Mouse (Mus musculus): ENCODE results near the gene Ankrd36. TPM values are rescaled to one million over a fixed set of nuclear protein-coding genes. Genes with fewer than 3 reads are reported as not detected.
A peak's percentile ranks its signal among the peaks of the same experiment; 100 is the strongest.
"Not testable (repeated sequence)": the region's sequence is repeated elsewhere in the genome, so short reads cannot be mapped to it uniquely, and the experiment has no call there.

Ankrd36 gene
- polyA plus RNA-seq, 1 experiment from 2014 or later, result not detected

DNA sequence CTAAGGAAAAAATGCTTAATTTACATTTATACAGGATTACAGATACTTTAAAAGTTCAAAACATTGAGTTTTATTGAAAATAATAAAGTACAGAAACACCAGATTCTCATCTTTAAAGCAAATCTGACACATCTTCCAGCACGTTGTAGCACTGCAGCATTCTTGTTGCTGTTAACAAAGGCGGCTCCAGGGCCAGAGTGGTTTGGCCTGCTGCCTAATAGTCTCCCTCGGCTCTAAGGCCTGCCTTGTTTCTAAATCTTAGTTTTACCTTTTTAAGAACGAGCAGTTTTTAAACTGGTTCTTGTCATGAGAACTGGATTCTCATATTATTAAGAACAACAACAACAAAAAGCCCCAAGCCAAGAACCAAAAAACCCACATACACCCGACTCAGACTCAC, 40.6 kb upstream of the Ankrd36 start:
- Histone ChIP-seq H3K9ac (ENCODE audit: low read length) (no peak overlapping the region), H3K27ac (ENCODE audit: low read depth, low read length) (no peak overlapping the region), H3K4me3 (ENCODE audit: low read depth, low read length) (no peak overlapping the region), H3K36me3 (ENCODE audit: control insufficient read depth, insufficient read depth, low read length) (peaks cover 20% of the 10 kb centered on the region), H3K27me3 (ENCODE audit: control insufficient read depth, insufficient read depth, low read length) (no peaks in the 10 kb centered on the region), H3K4me2 (ENCODE audit: low read depth) (no peak overlapping the region), H3K9me3 (ENCODE audit: control insufficient read depth, low read length) (no peaks in the 10 kb centered on the region), H3K4me1 (ENCODE audit: control insufficient read depth, insufficient read depth, low read length) (no peaks in the 10 kb centered on the region)
- 83% methylated on average over 5 of the region's 5 CpGs for WGBS
- DNase-seq (ENCODE audit: low spot score), result no peak
- no peak for ATAC-seq (ENCODE audit: insufficient read depth, low FRiP score, low TSS enrichment)

DNA sequence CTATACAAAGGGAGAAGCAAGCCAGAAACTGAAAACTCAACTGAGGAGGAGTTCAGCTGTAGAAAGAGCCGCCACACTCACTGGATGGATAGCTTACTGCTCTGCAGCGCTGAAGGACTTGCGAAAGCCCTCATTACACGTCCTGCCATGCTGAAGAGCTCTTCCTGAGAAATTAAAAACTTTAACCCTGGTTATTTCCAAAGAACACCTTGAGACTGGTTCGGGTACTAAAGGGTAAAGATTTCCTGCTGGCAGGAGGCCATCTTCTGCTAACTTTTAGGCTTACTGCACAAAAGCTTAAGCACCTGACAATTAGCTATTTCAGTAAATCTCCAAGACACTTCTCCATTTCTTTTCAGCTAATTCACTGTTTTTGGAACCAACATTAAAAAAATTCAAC, 39.3 kb upstream of the Ankrd36 start:
- H3K9ac ChIP-seq (ENCODE audit: low read length), result no peak overlapping the region
- H3K4me2 ChIP-seq (ENCODE audit: low read depth), result no peak overlapping the region
- no peaks in the 10 kb centered on the region for H3K9me3 ChIP-seq (ENCODE audit: control insufficient read depth, low read length)
- H3K27ac ChIP-seq (ENCODE audit: low read depth, low read length), result no peak overlapping the region
- no peak for DNase-seq (ENCODE audit: low spot score)
- ATAC-seq (ENCODE audit: insufficient read depth, low FRiP score, low TSS enrichment), result no peak
- H3K27me3 ChIP-seq (ENCODE audit: control insufficient read depth, insufficient read depth, low read length), result no peaks in the 10 kb centered on the region
- WGBS, result 83% methylated on average over 5 of the region's 5 CpGs
- H3K36me3 ChIP-seq (ENCODE audit: control insufficient read depth, insufficient read depth, low read length), result peaks cover 18% of the 10 kb centered on the region
- H3K4me1 ChIP-seq (ENCODE audit: control insufficient read depth, insufficient read depth, low read length), result no peaks in the 10 kb centered on the region
- no peak overlapping the region for H3K4me3 ChIP-seq (ENCODE audit: low read depth, low read length)

DNA sequence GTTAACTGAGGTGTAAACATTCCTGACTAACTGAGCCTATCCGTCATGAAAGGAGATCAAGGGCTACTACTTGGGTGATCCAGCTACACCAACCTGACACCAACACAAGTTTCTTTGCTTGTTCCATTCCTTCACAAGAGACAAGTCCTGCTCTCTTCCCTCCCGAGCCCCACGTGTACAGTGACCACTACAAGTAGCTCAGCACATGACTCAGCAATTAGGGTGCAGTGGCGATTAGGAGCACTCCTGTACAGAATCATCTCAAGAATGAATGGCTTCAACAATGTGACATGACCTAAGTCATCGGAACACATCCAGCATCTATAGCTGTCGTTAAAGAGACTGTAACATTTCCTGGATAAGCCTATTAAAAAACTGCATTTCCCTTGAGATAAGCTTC, 38.8 kb upstream of the Ankrd36 start:
- Histone ChIP-seq H3K9me3 (ENCODE audit: control insufficient read depth, low read length) (no peaks in the 10 kb centered on the region), H3K36me3 (ENCODE audit: control insufficient read depth, insufficient read depth, low read length) (peaks cover 18% of the 10 kb centered on the region), H3K27me3 (ENCODE audit: control insufficient read depth, insufficient read depth, low read length) (no peaks in the 10 kb centered on the region), H3K4me1 (ENCODE audit: control insufficient read depth, insufficient read depth, low read length) (no peaks in the 10 kb centered on the region), H3K4me3 (ENCODE audit: low read depth, low read length) (no peak overlapping the region), H3K4me2 (ENCODE audit: low read depth) (no peak overlapping the region), H3K27ac (ENCODE audit: low read depth, low read length) (no peak overlapping the region), H3K9ac (ENCODE audit: low read length) (no peak overlapping the region)
- WGBS, result 79% methylated on average over 6 of the region's 6 CpGs
- ATAC-seq (ENCODE audit: insufficient read depth, low FRiP score, low TSS enrichment) (no peak), DNase-seq (ENCODE audit: low spot score) (no peak)

DNA sequence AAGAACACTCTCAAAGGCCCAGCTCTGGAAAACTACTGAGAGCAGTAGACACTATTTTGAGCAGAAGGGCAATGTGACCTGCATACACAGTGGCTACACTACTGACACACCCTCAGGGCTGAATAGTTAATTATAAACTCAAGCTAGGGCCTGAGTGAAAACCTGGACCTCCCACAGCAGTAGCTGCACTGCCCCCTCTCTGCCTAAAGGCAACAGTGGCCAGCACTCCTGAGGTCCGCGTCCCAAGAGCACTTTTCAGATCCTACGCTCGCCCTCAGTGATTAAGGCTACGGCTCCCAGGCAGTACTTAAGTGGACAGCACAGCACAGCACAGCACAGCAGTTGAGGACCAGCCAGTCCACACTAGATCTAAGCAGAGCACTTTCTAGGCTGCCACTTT, 36.4 kb upstream of the Ankrd36 start:
- H3K4me1 ChIP-seq (ENCODE audit: control insufficient read depth, insufficient read depth, low read length), result no peaks in the 10 kb centered on the region
- H3K4me2 ChIP-seq (ENCODE audit: low read depth), result no peak overlapping the region
- H3K27me3 ChIP-seq (ENCODE audit: control insufficient read depth, insufficient read depth, low read length), result no peaks in the 10 kb centered on the region
- ATAC-seq (ENCODE audit: insufficient read depth, low FRiP score, low TSS enrichment) (no peak), DNase-seq (ENCODE audit: low spot score) (no peak)
- H3K27ac ChIP-seq (ENCODE audit: low read depth, low read length), result no peak overlapping the region
- WGBS, result 88% methylated on average over 5 of the region's 5 CpGs
- no peaks in the 10 kb centered on the region for H3K9me3 ChIP-seq (ENCODE audit: control insufficient read depth, low read length)
- H3K4me3 ChIP-seq (ENCODE audit: low read depth, low read length), result no peak overlapping the region
- peaks cover 18% of the 10 kb centered on the region for H3K36me3 ChIP-seq (ENCODE audit: control insufficient read depth, insufficient read depth, low read length)
- no peak overlapping the region for H3K9ac ChIP-seq (ENCODE audit: low read length)

DNA sequence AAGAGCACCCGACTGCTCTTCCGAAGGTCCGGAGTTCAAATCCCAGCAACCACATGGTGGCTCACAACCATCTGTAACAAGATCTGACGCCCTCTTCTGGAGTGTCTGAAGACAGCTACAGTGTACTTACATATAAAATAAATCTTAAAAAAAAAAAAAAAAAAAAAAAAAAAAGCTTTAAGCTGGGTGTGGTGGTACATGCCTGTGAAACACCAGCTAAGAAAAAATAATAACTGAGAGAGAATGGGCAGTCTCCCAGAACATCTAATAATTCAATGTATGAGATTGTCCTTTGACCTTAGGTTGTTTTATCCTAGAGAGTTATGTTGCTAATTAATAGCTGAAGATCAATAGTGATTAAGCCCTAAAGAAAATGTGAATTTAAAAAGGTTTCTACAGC, 32.0 kb upstream of the Ankrd36 start:
- H3K9ac ChIP-seq (ENCODE audit: low read length); H3K4me2 ChIP-seq (ENCODE audit: low read depth); H3K9me3 ChIP-seq (ENCODE audit: control insufficient read depth, low read length); ATAC-seq (ENCODE audit: insufficient read depth, low FRiP score, low TSS enrichment); DNase-seq (ENCODE audit: low spot score); H3K27ac ChIP-seq (ENCODE audit: low read depth, low read length); H3K36me3 ChIP-seq (ENCODE audit: control insufficient read depth, insufficient read depth, low read length); H3K27me3 ChIP-seq (ENCODE audit: control insufficient read depth, insufficient read depth, low read length); H3K4me3 ChIP-seq (ENCODE audit: low read depth, low read length): not testable (repeated sequence)
- 87% methylated on average over 4 of the region's 4 CpGs for WGBS
- H3K4me1 ChIP-seq (ENCODE audit: control insufficient read depth, insufficient read depth, low read length), result peaks cover 11% of the 10 kb centered on the region

DNA sequence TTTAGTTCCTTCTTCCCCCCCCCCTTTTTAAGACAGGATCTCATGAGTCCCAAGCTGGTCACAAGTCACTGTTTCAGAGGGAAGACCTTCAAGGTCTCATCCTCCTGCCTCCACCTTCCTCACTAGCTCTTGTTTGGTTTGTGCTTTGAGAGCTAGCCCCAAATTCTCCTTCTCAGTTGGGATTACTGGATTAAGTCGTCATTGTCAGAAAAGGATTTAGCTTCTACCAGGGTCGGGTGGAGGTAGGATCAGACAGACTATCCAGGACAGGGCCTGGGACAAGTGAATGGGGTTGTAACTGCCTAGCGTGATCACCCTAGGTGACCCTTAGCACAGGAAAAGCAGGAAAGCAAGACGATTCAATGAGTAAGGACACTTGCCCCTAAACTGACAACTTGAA, 29.2 kb upstream of the Ankrd36 start:
- peak overlapping the region; percentile 87; the same call in 1 of the 2 replicates for H3K4me3 ChIP-seq (ENCODE audit: low read depth, low read length)
- 63% methylated on average over 4 of the region's 4 CpGs for WGBS
- ATAC-seq (ENCODE audit: insufficient read depth, low FRiP score, low TSS enrichment) (no peak), DNase-seq (ENCODE audit: low spot score) (no peak)
- peaks cover 11% of the 10 kb centered on the region for H3K4me1 ChIP-seq (ENCODE audit: control insufficient read depth, insufficient read depth, low read length)
- H3K27me3 ChIP-seq (ENCODE audit: control insufficient read depth, insufficient read depth, low read length), result no peaks in the 10 kb centered on the region
- H3K27ac ChIP-seq (ENCODE audit: low read depth, low read length), result no peak overlapping the region
- H3K4me2 ChIP-seq (ENCODE audit: low read depth), result peak overlapping the region; percentile 65
- no peak overlapping the region for H3K9ac ChIP-seq (ENCODE audit: low read length)
- H3K36me3 ChIP-seq (ENCODE audit: control insufficient read depth, insufficient read depth, low read length), result no peaks in the 10 kb centered on the region; the same call in 1 of the 2 replicates
- no peaks in the 10 kb centered on the region for H3K9me3 ChIP-seq (ENCODE audit: control insufficient read depth, low read length)

DNA sequence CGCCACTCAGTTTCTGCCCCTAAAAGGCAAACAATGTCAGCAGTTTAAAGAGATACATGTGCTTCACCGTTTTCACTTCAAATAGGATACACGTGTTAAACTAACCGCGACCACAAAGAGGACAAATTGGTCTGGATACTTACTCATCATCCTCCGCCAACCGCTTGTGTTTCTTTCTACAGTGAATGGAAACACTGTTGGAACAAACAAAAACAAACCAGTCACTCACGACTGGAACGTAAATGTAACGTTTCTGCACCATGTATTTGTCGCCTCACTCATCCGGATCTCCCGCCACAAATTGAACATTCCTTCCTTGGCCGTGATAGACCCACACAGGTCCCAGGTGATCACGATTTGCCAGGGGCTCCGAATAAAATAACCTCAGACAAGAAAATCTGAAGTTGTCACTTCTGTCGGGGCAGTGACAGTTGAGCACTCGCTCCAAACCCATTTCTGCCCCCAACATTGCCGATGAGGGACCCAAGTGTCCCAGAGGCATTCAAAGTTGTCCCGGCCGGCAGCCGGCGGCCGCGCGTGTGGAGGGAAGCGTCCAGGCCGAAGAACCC, 28.2 kb upstream of the Ankrd36 start:
- no peaks in the 10 kb centered on the region for H3K9me3 ChIP-seq (ENCODE audit: control insufficient read depth, low read length)
- no peak for DNase-seq (ENCODE audit: low spot score)
- H3K4me1 ChIP-seq (ENCODE audit: control insufficient read depth, insufficient read depth, low read length), result peaks cover 11% of the 10 kb centered on the region
- H3K4me2 ChIP-seq (ENCODE audit: low read depth), result peak overlapping the region; percentile 65
- H3K36me3 ChIP-seq (ENCODE audit: control insufficient read depth, insufficient read depth, low read length), result no peaks in the 10 kb centered on the region; the same call in 1 of the 2 replicates
- H3K9ac ChIP-seq (ENCODE audit: low read length), result peak overlapping the region; percentile 89
- no peaks in the 10 kb centered on the region for H3K27me3 ChIP-seq (ENCODE audit: control insufficient read depth, insufficient read depth, low read length)
- peak overlapping the region; percentile 50; the same call in 1 of the 2 replicates for H3K27ac ChIP-seq (ENCODE audit: low read depth, low read length)
- H3K4me3 ChIP-seq (ENCODE audit: low read depth, low read length), result peak overlapping the region; percentile 87
- WGBS, result 3% methylated on average over 28 of the region's 28 CpGs
- ATAC-seq (ENCODE audit: insufficient read depth, low FRiP score, low TSS enrichment), result no peak

DNA sequence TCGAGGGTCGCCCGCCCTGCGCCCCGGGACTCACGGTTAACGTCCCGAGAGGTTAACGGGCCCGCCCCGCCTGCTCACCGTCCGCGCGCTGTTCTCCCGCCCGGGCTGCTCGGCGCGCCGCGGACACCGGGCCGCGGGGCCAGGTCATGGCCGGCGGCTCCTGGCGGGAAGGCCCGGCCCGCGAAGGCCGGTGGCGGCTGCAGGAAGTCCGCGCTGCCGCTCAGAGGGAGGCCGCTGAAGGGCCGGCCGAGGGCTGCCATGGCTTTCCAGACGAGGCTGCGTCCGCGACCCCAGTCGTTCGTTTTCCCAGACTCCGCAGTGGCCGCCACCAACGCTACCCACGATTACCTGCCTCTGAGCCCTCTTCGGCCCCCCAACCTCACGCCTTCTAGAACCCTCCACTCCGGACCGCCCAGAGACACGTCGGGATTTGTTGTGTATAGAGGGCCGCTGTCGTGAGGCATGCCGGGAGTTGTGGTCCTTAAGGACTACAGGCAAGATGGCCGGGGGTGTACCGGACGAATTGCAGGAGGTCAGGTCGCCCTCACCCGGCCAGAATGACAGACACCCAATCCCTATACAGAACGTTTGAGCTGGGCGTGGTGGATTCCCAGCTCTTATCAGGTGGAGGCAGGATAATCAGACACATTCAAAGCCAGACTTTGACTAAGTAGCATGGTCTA, 27.5 kb upstream of the Ankrd36 start, which contains the start of gene Ccdc117:
Ccdc117 (minus strand) TSS at position 389 of the 683 bp plus-strand sequence.
- H3K36me3 ChIP-seq (ENCODE audit: control insufficient read depth, insufficient read depth, low read length), result no peaks in the 10 kb centered on the region
- peak; percentile 98 for ATAC-seq (ENCODE audit: insufficient read depth, low FRiP score, low TSS enrichment)
- H3K9me3 ChIP-seq (ENCODE audit: control insufficient read depth, low read length), result no peaks in the 10 kb centered on the region
- H3K4me3 ChIP-seq (ENCODE audit: low read depth, low read length), result peak within 1 kb of the TSS; percentile 87
- H3K9ac ChIP-seq (ENCODE audit: low read length), result peak within 1 kb of the TSS; percentile 89
- H3K27ac ChIP-seq (ENCODE audit: low read depth, low read length), result peak within 1 kb of the TSS; percentile 50; the same call in 1 of the 2 replicates
- peaks cover 11% of the 10 kb centered on the region for H3K4me1 ChIP-seq (ENCODE audit: control insufficient read depth, insufficient read depth, low read length)
- WGBS, result under 1% methylated on average over 65 of the region's 65 CpGs
- peak within 1 kb of the TSS; percentile 65 for H3K4me2 ChIP-seq (ENCODE audit: low read depth)
- no peaks in the 10 kb centered on the region for H3K27me3 ChIP-seq (ENCODE audit: control insufficient read depth, insufficient read depth, low read length)
- peak; percentile 90 for DNase-seq (ENCODE audit: low spot score)

All from neural tube, embryonic 11.5 days (tissue).